Comparison of ENCODE assay signal across 8 mouse cellular contexts in genomic region chr5:75574151-75574851, GRCm38 (mm10). TPM values are rescaled to one million over a fixed set of nuclear protein-coding genes. Genes with fewer than 3 reads are reported as not detected.
DNase-seq lines count a peak whose midpoint lies in the region; ATAC-seq and TF ChIP-seq lines count a peak whose summit lies in the region.

No protein-coding gene starts in this region.

- WGBS in liver, adult 2 months: 8% methylated on average over 27 of the region's 27 CpGs
- whole genome bisulfite sequencing in embryonic facial prominence, embryonic 15.5 days: 4% methylated on average over 27 of the region's 27 CpGs
- WGBS in hindbrain, embryonic 16.5 days: 4% methylated on average over 27 of the region's 27 CpGs
- 2% methylated on average over 27 of the region's 27 CpGs for WGBS in midbrain, postnatal 0 days

- DNase-seq in liver, adult 2 months (ENCODE audit: extremely low read depth, low read depth, low spot score): no peak
- DNase-seq in liver: no peak
- peak; percentile 31 for DNase-seq in midbrain, postnatal 0 days (ENCODE audit: low spot score)
- DNase-seq in adrenal gland, postnatal 4 days (ENCODE audit: low spot score in 2 of 2): no peak
- DNase-seq in ovary, postnatal 14 days (ENCODE audit: low spot score): no peak
- no peak for DNase-seq in right cerebral cortex, adult 2 months (ENCODE audit: low spot score in 2 of 2)

- no peak overlapping the region; the same call in 1 of the 2 replicates for H3K9ac ChIP-seq in liver, adult 2 months (ENCODE audit: low read depth, low read length)
- H3K9ac ChIP-seq in embryonic facial prominence, embryonic 15.5 days: no peak overlapping the region
- H3K9ac ChIP-seq in hindbrain, embryonic 16.5 days (ENCODE audit: low read depth, low read length): peak overlapping the region; percentile 86
- peak overlapping the region; percentile 59 for H3K9ac ChIP-seq in midbrain, postnatal 0 days (replicated peaks; ENCODE audit: low read length, poor library complexity, severe bottlenecking)

- H3K4me2 ChIP-seq in embryonic facial prominence, embryonic 15.5 days (replicated peaks): peak overlapping the region; percentile 99
- H3K4me2 ChIP-seq in hindbrain, embryonic 16.5 days (ENCODE audit: low read length): peak overlapping the region; percentile 88
- H3K4me2 ChIP-seq in midbrain, postnatal 0 days (ENCODE audit: low read depth, low read length, poor library complexity, severe bottlenecking): peak overlapping the region; percentile 75

- TF ChIP-seq CTCF in liver, adult 2 months (IDR thresholded peaks at IDR 0.05; ENCODE audit: low read depth, low read length): no peak
- TF ChIP-seq CTCF in midbrain, postnatal 0 days (IDR thresholded peaks at IDR 0.05): peak; percentile 26; the same call in 1 of the 2 replicates

- peaks cover 12% of the 10 kb centered on the region for H3K27me3 ChIP-seq in liver, adult 2 months (ENCODE audit: control insufficient read depth, insufficient read depth, low read length)
- peaks cover 27% of the 10 kb centered on the region for H3K27me3 ChIP-seq in embryonic facial prominence, embryonic 15.5 days
- no peaks in the 10 kb centered on the region for H3K27me3 ChIP-seq in hindbrain, embryonic 16.5 days (replicated peaks; ENCODE audit: control insufficient read depth, insufficient read depth, low read length)
- 0 out of 2 replicates have a peak, but pooled peaks cover 4% of the 10 kb centered on the region for H3K27me3 ChIP-seq in midbrain, postnatal 0 days (ENCODE audit: insufficient read depth, low read length)

- no peaks in the 10 kb centered on the region for H3K79me2 ChIP-seq in liver, adult 2 months (ENCODE audit: control insufficient read depth, insufficient read depth, low read length)

- H3K36me3 ChIP-seq in liver, adult 2 months (ENCODE audit: control insufficient read depth, insufficient read depth, low read length): no peaks in the 10 kb centered on the region
- H3K36me3 ChIP-seq in embryonic facial prominence, embryonic 15.5 days: no peaks in the 10 kb centered on the region
- no peaks in the 10 kb centered on the region for H3K36me3 ChIP-seq in hindbrain, embryonic 16.5 days (ENCODE audit: control insufficient read depth, insufficient read depth, low read length)
- H3K36me3 ChIP-seq in midbrain, postnatal 0 days (ENCODE audit: insufficient read depth, low read length): no peaks in the 10 kb centered on the region

- no peaks in the 10 kb centered on the region for H3K4me1 ChIP-seq in liver, adult 2 months (ENCODE audit: control insufficient read depth, insufficient read depth, low read length)
- H3K4me1 ChIP-seq in embryonic facial prominence, embryonic 15.5 days: peaks cover 19% of the 10 kb centered on the region
- peaks cover 11% of the 10 kb centered on the region for H3K4me1 ChIP-seq in hindbrain, embryonic 16.5 days (ENCODE audit: control insufficient read depth, insufficient read depth, low read depth, low read length)
- H3K4me1 ChIP-seq in midbrain, postnatal 0 days (ENCODE audit: insufficient read depth, low read length): 0 out of 2 replicates have a peak, but pooled peaks cover 3% of the 10 kb centered on the region

- H3K9me3 ChIP-seq in embryonic facial prominence, embryonic 15.5 days (replicated peaks): no peaks in the 10 kb centered on the region
- no peaks in the 10 kb centered on the region for H3K9me3 ChIP-seq in hindbrain, embryonic 16.5 days (ENCODE audit: control insufficient read depth, low read length)
- no peaks in the 10 kb centered on the region for H3K9me3 ChIP-seq in midbrain, postnatal 0 days (ENCODE audit: low read length)

- H3K4me3 ChIP-seq in liver, adult 2 months (ENCODE audit: insufficient read depth, low read depth, low read length): peak overlapping the region; percentile 70; the same call in 1 of the 2 replicates
- peak overlapping the region; percentile 59 for H3K4me3 ChIP-seq in embryonic facial prominence, embryonic 15.5 days (replicated peaks)
- H3K4me3 ChIP-seq in hindbrain, embryonic 16.5 days (ENCODE audit: low read length): peak overlapping the region; percentile 84
- peak overlapping the region; percentile 55 for H3K4me3 ChIP-seq in midbrain, postnatal 0 days (ENCODE audit: low read depth, low read length)

- H3K27ac ChIP-seq in liver, adult 2 months (replicated peaks; ENCODE audit: insufficient read depth, low read depth, low read length): no peak overlapping the region
- no peak overlapping the region for H3K27ac ChIP-seq in embryonic facial prominence, embryonic 15.5 days (replicated peaks)
- peak overlapping the region; percentile 86 for H3K27ac ChIP-seq in hindbrain, embryonic 16.5 days (ENCODE audit: low read depth, low read length)
- H3K27ac ChIP-seq in midbrain, postnatal 0 days (ENCODE audit: low read depth, low read length): peak overlapping the region; percentile 39; the same call in 1 of the 2 replicates

- TF ChIP-seq POLR2A in liver, adult 2 months (IDR thresholded peaks at IDR 0.05; ENCODE audit: extremely low read depth, insufficient read depth, low read length): no peak

- ATAC-seq in embryonic facial prominence, embryonic 15.5 days (ENCODE audit: insufficient number of reproducible peaks, low FRiP score, low TSS enrichment, low read depth): no peak; the same call in 1 of the 2 replicates
- no peak; the same call in 1 of the 2 replicates for ATAC-seq in hindbrain, embryonic 16.5 days
- peak; percentile 12 for ATAC-seq in midbrain, postnatal 0 days (ENCODE audit: low FRiP score)

RNA-seq across cellular contexts. Expression of gene Kit, which starts 0.4 kb away (rescaled TPM):
- total RNA-seq in liver, adult 2 months (2014; rRNA removed): 2.4 and 4.0 TPM in 2 replicates
- 1.3 and 2.4 TPM in 2 replicates for polyA plus RNA-seq in liver, adult 2 months (2012; rRNA removed)
- 22.4 and 23.4 TPM in 2 replicates for polyA plus RNA-seq in embryonic facial prominence, embryonic 15.5 days (2015; fragmentation: Nextera tagmentation; extraction: Ambion mirVana)
- 52.2 and 60.5 TPM in 2 replicates for polyA plus RNA-seq in hindbrain, embryonic 16.5 days (2015; fragmentation: Nextera tagmentation; extraction: Ambion mirVana)
- 51.6 and 52.4 TPM in 2 replicates for total RNA-seq in midbrain, postnatal 0 days (2014; rRNA removed)
- polyA plus RNA-seq in midbrain, postnatal 0 days (2015; fragmentation: Nextera tagmentation; extraction: Ambion mirVana): 29.9 and 30.9 TPM in 2 replicates
- total RNA-seq in adrenal gland, postnatal 4 days (2021): 10 to 100 TPM; 25.1 to 28.7 TPM

Comparison
In these comparisons a context has a peak if more than half of its experiments do, and no peak if none do; other contexts are left out.
1. H3K27ac ChIP-seq: peak in hindbrain, embryonic 16.5 days (single experiment) and midbrain, postnatal 0 days (single experiment); none in liver, adult 2 months (single experiment) and embryonic facial prominence, embryonic 15.5 days (single experiment).
2. H3K9ac ChIP-seq: peak in hindbrain, embryonic 16.5 days (single experiment) and midbrain, postnatal 0 days (single experiment); none in liver, adult 2 months (single experiment) and embryonic facial prominence, embryonic 15.5 days (single experiment).
3. Peak in every context shown above with its lines, with median percentiles within 50 percentile points of each other: H3K4me3 ChIP-seq and H3K4me2 ChIP-seq.